Mouse (Mus musculus): ENCODE results near the gene Rpn2.

Rpn2 gene

DNA sequence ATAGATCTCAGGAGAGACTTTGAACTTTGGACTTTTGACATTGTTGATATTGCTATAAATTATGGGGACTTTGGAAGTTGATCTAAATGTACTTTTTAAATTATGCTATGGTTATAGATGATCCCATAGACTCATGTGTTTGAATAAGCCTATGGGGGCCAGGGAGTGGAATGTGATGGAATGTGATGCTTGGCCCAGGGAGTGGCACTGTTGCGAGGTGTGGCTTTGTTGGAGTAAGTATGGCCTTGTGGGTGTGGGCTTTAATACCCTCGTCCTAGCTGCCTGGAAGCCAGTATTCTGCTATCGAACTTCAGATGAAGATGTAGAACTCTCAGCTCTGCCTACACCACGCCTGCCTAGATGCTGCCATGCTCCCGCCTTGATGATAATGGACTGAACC lies 81.2 kb downstream of the Rpn2 start:
- DNase-seq, result no peak

DNA sequence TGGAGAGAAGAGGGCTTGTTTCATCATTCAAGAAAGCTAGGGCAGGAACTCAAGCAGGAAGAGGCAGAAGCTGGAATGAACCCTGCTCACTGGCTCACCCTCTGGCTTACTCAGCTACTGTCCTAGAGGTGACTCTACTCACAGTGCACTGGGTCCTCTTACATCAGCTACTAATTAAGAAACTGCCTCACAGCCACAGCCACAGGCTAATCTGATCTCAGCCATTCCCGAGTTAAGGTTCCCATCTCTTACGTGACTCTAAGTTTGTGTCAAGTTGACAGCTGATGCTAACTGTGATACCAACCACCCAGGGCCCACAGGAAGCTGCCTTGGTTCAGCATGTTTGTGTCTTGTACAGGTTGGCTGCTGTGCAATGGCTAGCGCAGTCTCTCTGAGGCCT lies 84.2 kb downstream of the Rpn2 start:
- no peak for DNase-seq

GRCm38 (mm10) chr2:157366762-157367161 lies 87.9 kb downstream of the Rpn2 start:
- no peak for DNase-seq

DNA sequence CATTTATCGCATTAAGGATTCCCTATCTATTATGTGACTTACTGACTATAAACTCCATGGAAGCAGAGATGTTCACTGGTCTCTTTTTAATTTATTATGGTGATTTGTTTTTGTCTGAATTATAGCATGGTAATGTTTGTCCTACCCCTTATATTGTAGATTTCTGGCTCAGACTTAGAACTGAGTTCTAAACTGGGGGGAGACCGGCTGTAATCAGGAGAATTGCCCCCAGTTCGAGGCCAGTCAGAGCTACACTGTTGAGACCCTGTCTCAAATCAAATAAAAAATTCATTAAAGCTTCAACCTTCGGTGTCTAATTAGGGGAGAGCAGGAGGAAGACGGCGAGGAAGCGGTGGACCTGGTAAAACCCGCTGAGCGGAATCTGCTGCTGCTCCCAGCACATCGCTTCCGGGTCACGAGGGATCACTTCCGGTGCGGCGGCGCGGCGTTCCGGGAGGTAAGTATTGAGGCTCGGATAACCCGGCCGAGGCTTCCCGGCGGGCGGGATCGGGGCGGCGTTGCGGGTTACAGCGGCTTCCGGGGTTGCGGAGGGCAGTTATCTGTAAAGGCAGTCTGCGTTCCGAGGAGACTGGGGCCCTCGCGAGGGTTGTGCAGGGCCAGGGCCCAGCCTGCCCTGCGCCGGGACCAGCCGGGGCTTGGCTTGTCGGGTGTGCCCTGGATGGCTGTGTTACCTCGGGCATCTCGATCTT lies 88.5 kb downstream of the Rpn2 start, which contains the start of gene Manbal:
Gene Manbal, plus strand, starts transcription at position 411 of the 710 bp plus-strand sequence.
- peak; percentile 92 for DNase-seq

DNA sequence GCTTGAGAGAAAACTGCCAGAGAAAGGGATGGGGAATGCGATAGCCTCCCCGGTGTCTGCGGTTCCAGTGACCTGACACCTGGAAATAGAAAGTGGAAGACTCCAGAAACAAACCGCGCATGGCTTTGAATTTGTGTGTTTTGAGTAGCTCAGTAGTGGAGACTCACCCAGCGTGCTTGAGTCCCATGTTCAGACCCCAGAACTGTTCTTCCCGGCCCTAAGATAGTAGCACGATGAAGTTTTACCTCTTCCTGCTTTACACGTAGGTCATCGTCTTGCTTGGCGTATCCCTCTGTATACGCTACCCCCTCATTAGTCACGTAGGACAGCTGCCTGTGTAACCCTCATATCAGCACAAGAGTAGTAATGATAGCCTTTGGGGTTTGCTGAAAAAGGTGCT lies 89.2 kb downstream of the Rpn2 start:
- no peak for DNase-seq

GRCm38 (mm10) chr2:157371696-157372095 lies 92.9 kb downstream of the Rpn2 start:
- no peak for DNase-seq

DNA sequence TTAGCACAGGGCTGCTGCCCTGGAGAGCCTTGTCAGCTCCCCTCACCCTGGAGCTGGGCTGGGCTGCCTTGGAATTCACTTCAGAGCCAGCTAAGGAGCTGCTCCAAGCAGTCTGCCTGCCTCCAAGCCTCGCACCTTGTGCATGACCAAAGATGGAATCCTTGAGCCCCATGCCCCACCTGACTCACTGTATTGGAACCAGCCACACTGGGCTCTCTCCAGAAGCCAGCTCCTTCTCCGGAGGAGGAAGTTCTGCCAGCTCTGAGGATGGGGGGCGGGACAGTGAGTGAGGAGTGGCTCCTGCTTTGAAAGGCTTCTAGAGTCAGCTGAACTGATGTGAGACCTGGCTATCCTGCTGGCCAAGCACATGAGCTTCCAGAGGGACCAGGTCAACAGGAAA lies 94.9 kb downstream of the Rpn2 start:
- DNase-seq, result no peak

DNA sequence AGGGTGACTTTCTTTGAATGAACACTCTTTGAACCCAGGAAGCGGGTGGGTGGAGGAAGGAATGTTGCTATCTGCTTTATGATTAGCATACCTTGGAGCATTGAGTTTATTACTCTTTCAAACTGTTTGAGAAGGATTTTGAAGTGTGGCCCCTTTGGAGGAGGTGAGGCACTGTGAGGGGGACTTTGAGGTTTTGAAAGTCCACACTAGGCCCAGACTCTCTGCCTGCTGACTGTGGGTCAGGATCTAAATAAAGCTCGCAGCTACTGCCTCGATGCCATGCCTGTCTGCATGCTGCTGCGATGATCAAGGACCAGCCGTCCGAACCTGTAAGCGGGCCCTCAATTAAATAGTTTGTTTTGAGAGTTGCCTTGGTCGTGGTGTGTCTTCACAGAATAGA lies 96.2 kb downstream of the Rpn2 start:
- no peak for DNase-seq

Measured in retina, postnatal 1 day (tissue).